Mouse (Mus musculus): ENCODE measurements around the gene Lrch1.
A peak's percentile ranks its signal among the peaks of the same experiment; 100 is the strongest.

Gene Lrch1

DNA sequence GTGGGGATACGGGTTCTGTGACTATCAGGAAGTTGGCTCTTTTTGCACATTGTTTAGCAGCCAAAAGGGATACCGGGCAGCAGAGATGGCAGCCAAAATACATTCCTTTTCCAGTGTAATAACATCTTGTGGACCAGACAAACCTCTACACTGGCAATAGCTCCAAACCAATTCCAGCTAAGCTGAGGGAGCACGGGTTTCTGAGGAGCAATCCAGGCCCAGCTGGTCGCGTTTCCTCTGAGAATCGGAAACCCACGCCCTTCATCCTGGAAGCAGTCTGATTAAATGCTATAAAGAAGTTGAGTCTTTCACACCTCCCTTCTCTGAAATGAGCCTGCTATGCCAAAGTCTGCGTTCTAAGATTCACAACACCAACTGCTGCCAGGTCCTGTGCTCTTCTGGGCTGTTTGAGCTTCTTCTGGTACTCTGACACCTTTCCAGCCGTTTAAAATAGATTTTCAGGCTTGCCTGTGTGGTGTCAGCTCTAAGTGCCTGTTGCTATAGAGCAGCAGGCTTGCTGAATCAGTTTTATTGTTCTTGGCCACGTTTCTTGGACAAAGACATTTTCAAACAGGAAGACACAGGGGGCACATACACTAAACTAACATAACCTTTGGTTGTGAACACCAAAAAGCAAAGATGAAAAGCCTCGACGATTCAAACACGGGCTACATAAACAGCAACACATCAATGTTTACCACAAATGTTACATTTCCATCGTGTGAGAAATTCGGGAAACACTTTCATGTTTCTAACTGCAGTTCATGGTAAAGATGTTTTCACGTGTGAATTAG, 94.5 kb downstream of the Lrch1 start:
- no peak for DNase-seq (ENCODE audit: low read depth in 2 of 2, low spot score in 2 of 2)

GRCm38 (mm10) chr14:74851866-74852265, 95.8 kb downstream of the Lrch1 start:
- no peak for DNase-seq (ENCODE audit: low read depth in 2 of 2, low spot score in 2 of 2)

GRCm38 (mm10) chr14:74849020-74849419, 98.7 kb downstream of the Lrch1 start:
- no peak for DNase-seq (ENCODE audit: low read depth in 2 of 2, low spot score in 2 of 2)

DNA sequence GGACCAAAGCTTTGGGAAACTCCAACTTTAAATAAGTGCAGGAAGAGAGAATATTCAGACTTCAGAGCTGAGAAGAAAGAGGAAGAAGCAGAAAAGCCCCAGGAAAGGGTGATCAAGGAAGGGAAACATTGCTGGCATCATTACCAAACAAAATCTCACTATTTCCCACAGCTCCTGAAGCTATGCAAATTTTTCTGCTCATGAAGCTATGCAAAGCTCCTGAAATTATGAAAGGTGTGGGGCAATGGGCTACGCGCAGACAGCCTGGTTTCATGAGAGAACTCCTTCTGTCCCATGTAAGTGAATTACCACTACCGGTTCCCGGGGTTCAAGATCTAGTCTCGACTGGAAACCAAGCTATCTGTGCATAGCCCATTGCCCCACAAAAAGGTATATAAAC, 99.5 kb downstream of the Lrch1 start:
- no peak for DNase-seq (ENCODE audit: low read depth in 2 of 2, low spot score in 2 of 2)

DNA sequence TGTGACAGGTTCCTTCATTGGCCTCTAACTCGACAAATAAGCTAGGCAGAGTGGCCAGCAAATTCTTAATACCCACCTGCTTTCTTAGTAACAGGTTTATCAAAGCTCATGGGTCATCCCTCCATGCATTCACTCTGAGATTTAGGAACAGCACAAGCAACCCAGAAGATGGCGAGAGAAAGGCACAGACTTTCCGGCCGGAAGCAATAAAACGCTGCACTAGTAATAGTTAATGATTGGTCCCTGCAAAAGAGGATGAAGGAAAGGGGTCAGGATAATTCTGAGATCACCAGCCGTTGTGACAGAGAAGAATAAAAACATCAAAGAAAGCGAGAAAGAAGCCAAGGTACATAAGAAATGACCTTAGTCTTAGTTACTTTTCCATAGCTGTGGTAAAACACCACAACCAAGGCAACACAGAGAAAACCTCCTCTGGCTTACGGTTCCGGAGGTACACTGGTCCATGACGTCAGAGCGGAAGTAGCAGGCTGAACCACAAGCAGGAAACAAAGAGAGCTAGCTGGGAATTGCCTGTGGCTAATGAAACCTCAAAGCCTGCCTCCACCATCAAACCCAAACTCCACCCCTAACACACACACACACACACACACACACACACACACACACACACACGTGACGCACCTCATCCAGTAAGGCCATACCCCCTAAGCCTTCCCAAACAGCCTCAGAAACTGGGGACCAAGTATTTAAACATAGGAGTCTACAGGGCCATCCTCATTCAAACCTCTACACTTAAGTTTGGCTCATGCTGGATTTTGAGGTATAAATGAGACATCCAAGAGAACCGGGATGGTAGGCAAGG, 100.2 kb downstream of the Lrch1 start:
- peak; percentile 78 to 83 for DNase-seq (ENCODE audit: low read depth in 2 of 2, low spot score in 2 of 2)

DNA sequence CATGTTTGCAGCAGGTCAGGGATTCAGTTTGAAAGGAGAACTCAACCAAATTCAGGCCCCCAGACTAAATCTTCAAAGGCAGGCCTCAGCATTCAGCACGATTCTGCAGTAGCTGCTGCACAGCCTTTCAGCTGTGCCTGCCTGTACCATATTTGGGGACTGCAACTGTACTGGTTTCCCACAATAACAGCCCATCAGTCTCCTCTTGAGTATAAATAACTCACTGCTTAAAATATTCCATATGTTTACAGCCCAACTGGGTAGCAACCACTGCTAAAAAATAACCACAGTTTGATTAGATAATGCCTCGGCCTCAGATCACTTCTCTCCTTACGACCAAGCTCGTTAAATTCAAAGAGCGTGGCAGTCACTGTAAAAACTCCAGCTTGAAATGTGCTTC, 101.0 kb downstream of the Lrch1 start:
- no peak for DNase-seq (ENCODE audit: low read depth in 2 of 2, low spot score in 2 of 2)

DNA sequence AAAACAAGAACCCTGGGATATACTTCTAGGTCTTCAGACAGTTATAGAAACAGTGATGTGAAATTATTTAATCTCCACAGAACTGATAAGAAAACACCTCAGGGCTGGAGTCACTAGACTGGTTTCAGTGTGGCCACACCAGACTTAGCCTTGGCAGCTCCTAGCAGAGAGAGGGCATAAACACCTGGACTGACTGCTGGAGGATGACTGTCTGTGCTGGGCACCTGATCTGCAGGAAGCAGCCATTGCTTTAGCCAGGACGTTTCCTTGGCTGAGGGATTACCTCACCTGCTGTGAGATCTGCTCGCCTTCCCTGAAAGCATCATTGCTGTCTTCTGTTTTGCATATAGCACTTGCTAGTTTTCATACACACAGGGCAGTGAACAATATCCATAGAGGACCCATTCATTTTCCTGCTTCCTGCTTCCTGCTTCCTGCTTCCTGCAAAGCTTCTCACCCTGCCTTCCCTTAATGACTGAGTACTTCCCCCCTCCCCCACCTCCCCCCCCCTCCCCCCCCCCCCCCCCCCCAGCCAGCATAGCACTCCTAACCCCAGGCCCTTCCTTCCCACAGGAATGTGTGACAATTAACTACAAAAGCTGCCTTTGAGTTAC, 101.9 kb downstream of the Lrch1 start:
- DNase-seq (ENCODE audit: low read depth in 2 of 2, low spot score in 2 of 2), result no peak

DNA sequence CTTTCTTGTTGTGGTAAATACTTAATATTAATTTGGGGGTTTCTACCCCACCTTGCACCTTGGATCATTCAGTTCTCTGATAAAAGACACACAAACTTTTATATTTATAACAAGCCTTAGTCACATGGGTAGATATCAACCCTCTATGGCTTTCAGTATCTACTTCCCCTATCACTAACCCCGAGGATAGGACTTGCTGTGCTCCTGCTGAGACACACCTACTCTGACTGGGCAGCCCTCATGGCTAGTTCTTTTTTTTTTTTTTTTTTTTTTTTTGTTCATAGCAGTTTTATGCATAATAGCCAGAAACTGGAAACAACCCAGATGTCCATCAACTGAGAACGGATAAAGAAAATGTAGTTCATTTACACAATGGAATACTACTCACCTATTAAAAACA, 106.0 kb downstream of the Lrch1 start:
- no peak for DNase-seq (ENCODE audit: low read depth in 2 of 2, low spot score in 2 of 2)

DNA sequence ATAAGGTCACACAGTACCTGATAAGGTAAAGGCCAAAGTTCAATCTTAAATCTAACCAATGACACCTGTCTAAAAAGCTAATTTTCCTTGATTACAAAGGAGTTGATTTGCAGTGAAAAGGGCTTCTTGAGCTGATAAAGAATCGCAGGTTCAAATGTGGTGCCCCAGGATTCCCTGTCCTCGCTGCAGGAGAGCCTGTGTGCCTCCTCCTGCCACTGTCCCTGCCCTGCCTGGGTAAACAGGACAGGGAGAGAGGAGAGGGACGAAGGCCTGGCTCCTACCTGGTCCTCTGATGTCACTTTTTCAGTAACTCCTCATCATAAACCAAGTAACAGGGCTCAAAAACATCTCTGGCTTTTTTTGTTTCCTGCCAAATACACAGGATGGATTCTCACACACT, 106.4 kb downstream of the Lrch1 start:
- no peak for DNase-seq (ENCODE audit: low read depth in 2 of 2, low spot score in 2 of 2)

DNA sequence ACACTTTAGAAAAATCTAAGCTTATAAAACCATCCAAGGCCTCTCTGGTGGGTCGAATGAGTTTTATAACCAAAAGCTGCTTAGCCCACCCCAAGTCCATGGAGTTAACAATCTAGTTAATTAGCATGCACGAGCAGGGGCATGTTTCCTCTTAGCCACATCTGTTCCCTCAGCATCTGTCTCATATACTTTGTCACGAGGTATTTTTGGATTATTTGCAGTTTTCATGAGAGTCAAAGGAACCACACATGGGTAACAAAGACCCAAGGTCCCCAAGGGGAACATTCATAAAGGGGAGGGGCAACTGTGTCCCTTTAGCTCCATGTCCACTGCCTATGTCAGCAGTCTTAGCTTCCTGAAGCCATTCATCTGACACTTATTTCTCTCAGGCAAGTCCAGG, 106.9 kb downstream of the Lrch1 start:
- DNase-seq (ENCODE audit: low read depth in 2 of 2, low spot score in 2 of 2), result no peak

GRCm38 (mm10) chr14:74840328-74840727, 107.3 kb downstream of the Lrch1 start:
- no peak for DNase-seq (ENCODE audit: low read depth in 2 of 2, low spot score in 2 of 2)

DNA sequence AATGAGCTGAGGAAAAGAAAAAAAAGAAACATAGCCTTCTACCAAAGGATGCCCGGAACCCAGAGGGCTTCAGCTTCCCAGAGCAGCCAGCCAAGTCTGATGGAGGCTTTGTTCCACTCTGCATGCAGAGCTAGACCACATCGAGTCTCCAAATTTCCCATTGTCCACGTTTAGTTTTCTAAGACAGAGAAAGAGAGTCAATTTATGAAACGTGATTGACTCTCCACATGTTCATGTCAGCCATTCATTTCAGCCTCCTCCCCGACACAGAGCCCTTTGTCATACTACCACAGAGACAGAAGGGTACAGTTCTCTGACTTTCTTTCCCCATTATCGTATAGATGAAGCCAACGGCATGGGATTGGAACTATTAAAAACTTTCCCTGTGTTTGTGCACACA, 108.9 kb downstream of the Lrch1 start:
- DNase-seq (ENCODE audit: low read depth in 2 of 2, low spot score in 2 of 2), result no peak

GRCm38 (mm10) chr14:74835010-74835409, 112.7 kb downstream of the Lrch1 start:
- DNase-seq (ENCODE audit: low read depth in 2 of 2, low spot score in 2 of 2), result no peak

DNA sequence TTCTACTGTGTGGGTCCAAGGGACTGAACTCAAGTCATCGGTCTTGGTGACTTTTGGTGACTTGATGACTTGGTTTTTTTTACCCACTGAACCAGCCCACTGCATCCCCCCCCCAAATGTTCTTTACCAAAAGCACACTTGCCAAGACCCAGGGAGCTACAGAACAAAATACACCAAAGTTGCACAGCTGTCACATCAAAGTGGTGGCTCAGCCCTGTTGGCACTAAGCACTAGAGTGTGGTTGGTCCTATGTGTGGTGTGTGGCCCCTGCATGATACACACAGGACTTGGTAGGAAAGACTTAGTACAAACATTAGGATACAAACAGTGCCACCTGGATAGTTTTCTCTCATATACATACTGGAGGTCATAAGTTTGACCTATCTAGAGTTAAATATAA, 113.5 kb downstream of the Lrch1 start:
- DNase-seq (ENCODE audit: low read depth in 2 of 2, low spot score in 2 of 2), result no peak

- no peak for DNase-seq (ENCODE audit: low read depth in 2 of 2, low spot score in 2 of 2)
Measured at GRCm38 (mm10) chr14:74831653-74832052, 116.0 kb downstream of the Lrch1 start.

DNA sequence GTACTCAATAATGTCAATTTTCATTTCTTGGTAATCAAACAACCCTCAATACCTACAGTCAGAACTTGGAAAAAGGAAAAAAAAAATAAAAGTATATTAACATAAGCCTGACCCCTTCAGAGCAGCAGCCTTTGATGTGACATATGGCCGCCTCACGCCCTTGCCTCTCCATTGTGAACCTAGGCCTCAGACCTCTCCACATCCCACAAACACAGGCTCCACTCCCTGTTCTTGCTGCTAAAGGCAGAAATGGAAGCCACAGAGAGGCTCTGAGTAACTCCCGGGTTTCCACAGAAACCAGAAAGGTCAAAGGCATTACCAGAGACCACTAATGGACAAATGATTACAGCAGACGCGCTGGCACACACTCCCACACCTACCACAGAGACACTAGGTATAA, 116.6 kb downstream of the Lrch1 start:
- DNase-seq (ENCODE audit: low read depth in 2 of 2, low spot score in 2 of 2), result no peak

DNA sequence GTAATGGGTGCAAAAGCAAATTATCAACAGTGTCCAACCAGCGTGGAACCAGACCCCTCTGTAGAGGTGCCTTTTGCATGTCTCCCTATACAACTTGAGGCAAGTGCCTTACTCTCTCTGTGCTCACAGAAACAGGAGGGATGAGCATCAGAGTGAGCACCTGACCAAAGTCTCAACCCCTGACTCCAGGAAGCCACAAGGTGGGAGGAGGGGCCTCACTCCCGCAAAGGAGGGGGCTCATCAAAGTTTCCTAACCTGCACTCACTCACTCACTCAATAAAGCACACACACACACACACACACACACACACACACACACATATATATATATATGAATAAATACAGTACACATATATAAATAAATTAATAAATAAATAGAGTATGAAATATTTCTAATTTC, 117.1 kb downstream of the Lrch1 start:
- DNase-seq (ENCODE audit: low read depth in 2 of 2, low spot score in 2 of 2), result no peak

GRCm38 (mm10) chr14:74822757-74823680, 124.7 kb downstream of the Lrch1 start:
- no peak for DNase-seq (ENCODE audit: low read depth in 2 of 2, low spot score in 2 of 2)

- DNase-seq (ENCODE audit: low read depth in 2 of 2, low spot score in 2 of 2), result no peak
Measured at GRCm38 (mm10) chr14:74822048-74822447, 125.6 kb downstream of the Lrch1 start.

DNA sequence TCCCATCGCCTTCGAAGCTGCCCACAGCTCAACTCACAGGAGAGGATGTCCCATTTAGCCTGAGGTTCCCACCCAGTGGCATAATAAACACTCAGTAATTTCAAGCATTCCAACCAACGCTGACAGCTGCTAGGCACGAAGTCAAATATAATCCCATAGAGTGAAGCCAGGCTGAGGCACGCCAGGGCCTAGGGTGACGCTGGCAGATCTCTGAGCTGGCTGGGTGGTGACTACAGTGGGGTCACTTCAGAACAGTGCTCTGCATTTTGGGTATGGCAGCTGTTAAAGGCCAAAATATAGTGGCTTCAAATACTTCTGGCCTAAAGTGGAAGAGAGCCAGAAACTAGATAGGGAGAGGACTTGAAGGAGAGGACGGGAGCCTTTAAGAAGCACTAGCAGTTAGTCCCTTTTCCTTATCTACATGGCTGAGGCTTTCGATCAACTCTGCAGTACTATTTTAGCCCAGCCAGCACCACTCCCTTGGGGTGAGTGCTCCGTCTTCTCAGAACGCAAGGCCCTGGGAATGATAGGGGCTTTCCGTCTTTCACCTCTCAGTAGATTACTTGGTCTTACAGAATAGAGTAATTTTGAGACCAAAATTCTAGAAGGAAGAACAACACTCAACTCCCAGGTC, 127.4 kb downstream of the Lrch1 start:
- DNase-seq (ENCODE audit: low read depth in 2 of 2, low spot score in 2 of 2), result no peak

DNA sequence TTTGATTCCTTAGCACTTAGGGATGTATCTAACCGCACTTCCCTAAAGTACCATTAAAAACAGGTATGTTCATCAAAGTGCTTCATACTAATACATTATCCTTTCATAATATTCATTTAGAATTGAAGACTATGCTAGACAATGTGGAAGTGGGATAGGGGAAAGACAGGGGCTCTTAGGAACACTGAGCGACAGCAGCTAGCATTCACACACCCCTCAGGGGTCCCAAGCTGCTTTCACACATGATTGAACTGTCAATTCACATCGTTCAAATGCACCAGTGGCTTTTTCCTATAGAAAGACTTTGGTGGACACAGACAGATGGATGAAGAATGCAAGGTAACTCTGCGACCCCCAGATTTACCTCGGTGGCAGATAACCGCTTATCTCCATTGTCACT, 131.0 kb downstream of the Lrch1 start:
- DNase-seq (ENCODE audit: low read depth in 2 of 2, low spot score in 2 of 2), result no peak
